ENCODE assay signal across 1 mouse cellular context in the genomic region with DNA sequence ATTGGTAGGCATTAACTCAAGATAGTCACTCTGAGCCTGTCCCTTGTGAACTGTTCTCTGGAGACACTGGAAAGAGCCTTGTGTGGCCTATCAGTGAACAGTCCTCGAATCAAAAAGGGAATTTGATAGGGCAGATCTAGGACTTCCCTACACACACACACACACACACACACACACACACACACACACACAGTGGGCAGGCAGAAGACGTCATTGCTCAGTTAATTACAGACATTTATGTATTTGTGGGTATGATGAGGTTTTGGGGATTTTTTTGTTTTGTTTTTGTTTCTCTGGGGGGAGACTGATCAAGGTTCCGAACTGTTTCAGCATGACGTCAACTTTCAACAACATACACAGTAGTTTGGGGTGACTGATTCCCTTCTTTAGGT.
TF ChIP-seq lines count a peak whose summit lies in the region.

No protein-coding gene starts in this region.

TF ChIP-seq in CH12.LX, 34 proteins besides CTCF, POLR2A, EP300 and RAD21 (continued from another document):
- TF ChIP-seq ELF1 (IDR thresholded peaks at IDR 0.05; ENCODE audit: low read depth, low read length) (no peak), NRF1 (IDR thresholded peaks at IDR 0.05; ENCODE audit: low read depth, low read length) (no peak), TBP (conservative IDR thresholded peaks at IDR 0.05; ENCODE audit: low read depth, low read length) (no peak), ZKSCAN1 (IDR thresholded peaks at IDR 0.05; ENCODE audit: borderline replicate concordance, low read depth, low read length) (no peak), ZNF384 (IDR thresholded peaks at IDR 0.05; ENCODE audit: low read depth, low read length) (peak; percentile 35; the same call in 1 of the 2 replicates), KAT2A (IDR thresholded peaks at IDR 0.05; ENCODE audit: insufficient replicate concordance, low read length) (no peak), ETS1 (conservative IDR thresholded peaks at IDR 0.05; ENCODE audit: low read depth, low read length) (peak; percentile 76; the same call in 1 of the 2 replicates), BHLHE40 (IDR thresholded peaks at IDR 0.05; ENCODE audit: low read depth, low read length) (peak; percentile 66), JUND (conservative IDR thresholded peaks at IDR 0.05; ENCODE audit: low read depth, low read length) (peak; percentile 61; the same call in 1 of the 2 replicates)
